Mouse (Mus musculus) layer of hippocampus, adult 18-20 months (tissue): ENCODE measurements around the gene Ttll12. TPM values are rescaled to one million over a fixed set of nuclear protein-coding genes. Genes with fewer than 3 reads are reported as not detected.

ENCODE experiments used
- DNase-seq, 2 experiments: peaks; one replicate each; pipeline ENCODE4 v3.0.0; 2022; ENCODE audit warnings: low spot score in 2 of 2
- total RNA-seq, 2 experiments: library from RNA; stranded (reverse); gene quantifications; 2 replicates each; pipeline ENCODE4 v1.2.3; 2021

Ttll12 gene
- total RNA-seq, 2 experiments from 2014 or later: 11.7 to 12.1 TPM

DNA sequence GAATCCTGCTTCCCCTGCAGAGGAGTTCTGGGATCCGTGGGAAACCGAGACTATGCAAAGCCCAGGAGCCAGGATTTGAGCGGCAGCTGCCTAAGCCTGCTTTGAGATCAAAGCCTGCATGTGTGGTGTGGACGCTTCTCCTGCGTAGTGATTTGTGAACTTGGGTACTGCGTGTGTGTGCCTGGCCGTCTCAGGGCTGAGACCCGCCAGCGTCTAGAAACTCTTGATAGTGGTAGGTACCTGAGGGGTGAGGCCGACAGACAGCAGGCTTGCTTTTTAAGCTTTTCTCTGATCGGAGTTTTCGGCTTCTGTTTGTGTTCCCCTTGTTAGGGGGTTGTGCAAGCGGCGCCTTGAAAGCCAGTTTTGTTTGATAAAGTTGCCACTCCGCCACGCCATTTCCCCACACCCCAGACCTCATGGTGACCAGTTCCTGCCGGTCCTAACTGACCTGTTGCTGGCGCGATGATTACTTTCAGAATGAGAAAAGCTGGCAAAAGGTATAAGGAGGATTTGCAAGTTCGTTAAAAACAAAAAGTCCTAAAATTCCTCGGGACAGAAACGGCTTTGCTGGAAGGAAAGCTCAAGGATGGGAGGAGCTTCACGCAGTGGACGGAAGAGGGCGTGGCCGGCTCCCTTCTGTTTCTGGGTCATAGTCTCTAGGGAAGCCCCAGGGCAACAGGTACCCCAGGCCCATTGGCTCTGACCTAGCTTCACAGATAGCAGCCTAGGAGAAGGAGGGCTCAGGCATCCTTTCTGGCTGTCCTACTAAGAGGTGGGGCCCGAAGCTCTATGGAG lies 30.9 kb downstream of the Ttll12 start:
- DNase-seq: no peak

DNA sequence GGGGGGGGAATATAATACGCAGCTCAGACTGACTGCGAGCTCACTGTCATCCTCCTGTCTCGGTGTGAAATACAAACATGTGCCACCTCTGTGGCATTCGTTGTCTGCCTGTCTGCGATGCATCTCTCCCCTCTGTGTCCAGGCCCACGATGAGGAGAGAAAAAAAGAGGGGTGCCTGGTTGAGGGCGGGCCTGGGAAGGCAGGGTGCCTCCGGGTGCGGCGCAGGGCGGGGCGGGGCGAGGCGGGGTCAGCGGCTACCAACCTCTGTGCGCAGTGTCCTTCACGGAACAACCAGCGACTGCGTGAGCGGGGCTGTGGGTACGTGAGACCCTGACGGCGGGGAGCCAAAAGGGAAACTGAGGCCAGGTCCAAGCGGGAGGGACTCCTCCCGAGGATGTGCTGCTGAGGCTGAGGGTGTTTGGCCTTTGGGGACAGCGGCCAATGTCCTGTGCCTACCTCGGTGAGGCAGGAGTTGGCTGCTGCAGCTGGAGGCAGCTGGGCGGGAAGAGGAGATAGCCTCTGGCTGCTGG lies 31.6 kb downstream of the Ttll12 start, which contains the start of the genes Tspo and Mcat:
Gene Tspo (plus strand): TSS at position 266 of the 530 bp plus-strand sequence.
Gene Mcat (minus strand): TSS at position 461 of the 530 bp plus-strand sequence.
- no peak for DNase-seq

DNA sequence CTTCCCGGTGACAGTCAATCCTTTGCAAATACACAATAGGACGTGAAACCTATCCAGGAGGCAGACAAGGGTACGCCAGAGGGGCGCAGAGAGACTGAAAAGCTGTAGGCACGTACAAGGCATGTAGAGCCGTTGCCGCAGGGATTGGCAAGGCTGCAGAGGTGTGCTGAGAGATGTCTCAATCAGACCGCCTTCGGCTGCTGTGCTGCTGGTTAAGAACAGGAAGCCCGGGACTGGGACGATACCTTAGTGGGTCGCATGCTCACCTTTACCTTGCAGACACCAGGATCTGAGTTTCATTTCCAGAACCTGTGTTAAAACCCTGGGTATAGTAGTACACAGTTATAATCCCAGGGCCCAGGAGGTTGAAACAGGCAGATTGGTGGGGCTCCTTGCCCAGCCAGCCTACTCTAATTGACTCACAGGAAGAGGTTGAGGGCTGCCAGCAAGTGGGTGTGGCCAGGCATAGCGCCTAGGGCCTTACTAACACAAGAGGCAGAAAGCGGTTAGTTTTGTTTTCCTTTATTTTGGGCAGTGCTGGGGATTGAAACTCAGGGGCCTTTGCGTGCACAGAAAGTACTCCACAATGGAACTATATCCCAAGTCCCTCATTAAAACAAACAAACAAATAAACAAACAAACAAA lies 32.2 kb downstream of the Ttll12 start:
- peak; percentile 67 to 80 for DNase-seq

DNA sequence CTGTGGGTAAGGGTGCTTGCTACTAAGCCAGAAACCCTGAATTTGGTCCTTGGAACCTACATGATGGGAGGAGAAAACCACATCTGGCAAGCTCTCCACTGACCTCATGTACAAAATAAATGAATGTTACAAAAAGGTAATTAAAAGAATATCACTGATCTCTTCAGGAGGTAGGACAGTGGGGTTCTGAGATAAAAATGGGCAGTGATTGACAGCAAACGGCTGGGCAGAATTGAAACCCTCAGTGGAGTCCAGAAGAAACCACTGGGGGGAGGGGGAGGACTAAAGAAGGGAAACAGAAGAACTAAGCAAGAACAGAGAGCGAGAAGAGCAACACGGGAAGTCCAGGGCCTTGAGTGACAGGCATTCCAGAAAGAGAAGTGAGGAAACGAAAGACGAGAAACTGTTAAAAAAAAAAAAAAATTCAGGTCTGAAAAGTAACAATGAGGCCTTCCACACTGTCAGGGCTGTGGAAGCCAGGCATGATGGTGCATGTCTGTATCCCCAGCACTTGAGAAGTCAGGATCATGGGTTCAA lies 33.9 kb downstream of the Ttll12 start:
- DNase-seq: no peak

DNA sequence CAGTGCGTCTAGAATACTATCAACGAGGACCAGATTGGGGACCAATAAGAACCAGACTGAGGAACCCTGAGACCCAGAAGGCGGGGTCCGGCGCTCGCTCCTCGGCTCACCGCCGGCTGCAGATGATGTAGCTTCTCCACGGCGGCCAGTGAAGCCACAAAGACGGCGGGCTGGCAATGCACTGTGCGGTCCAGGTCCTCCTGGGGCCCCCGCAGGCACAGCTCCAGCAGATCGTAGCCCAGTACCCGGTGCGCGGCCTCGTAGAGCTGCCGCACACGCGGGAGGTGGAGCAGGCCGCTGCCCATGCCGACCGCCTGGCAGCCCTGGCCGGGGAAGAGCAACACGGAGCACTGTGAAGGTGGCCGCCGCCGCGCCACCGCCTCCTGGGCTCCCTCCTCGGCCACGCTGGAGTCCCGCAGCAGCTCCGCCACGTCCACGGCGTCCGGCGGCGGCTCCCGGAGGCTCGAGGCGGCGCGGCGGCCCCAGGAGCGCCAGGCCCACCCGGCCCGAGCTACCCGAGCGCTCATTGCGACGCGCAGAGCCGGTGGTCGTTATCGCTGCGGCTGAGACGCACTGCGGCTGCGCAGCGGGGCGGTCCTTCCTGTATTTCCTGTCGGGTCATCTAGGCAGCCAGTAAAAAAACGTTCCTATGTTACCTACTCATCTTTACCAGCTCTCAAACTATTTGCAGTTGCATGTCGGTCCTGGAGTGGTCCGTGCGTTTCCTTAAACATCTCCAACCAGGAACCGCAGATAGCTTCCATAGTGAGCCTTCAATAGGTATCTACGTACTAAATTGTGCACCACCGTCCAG lies 39.6 kb downstream of the Ttll12 start:
- DNase-seq: peak; percentile 80 to 89

DNA sequence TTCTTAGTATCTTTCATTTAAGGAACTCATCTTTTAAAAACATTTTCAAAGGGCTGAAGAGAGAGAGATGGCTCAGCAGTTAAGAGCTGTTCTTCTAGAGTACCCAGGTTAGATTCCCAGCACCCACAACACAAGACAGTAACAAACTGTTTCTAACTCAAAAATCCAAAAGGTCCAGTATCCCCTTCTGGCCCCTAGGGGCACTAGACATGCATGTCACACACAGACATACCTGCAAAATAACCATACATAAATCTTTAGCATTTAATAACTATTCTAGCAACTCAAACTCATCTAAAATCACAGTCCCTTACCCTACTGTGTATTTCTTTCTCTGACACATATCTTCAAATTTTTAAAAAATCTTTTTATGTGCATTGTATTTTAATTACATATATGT lies 41.1 kb downstream of the Ttll12 start:
- DNase-seq: no peak

GRCm38 (mm10) chr15:83550137-83550536 lies 44.8 kb downstream of the Ttll12 start:
- DNase-seq: peak; percentile 23 to 52

DNA sequence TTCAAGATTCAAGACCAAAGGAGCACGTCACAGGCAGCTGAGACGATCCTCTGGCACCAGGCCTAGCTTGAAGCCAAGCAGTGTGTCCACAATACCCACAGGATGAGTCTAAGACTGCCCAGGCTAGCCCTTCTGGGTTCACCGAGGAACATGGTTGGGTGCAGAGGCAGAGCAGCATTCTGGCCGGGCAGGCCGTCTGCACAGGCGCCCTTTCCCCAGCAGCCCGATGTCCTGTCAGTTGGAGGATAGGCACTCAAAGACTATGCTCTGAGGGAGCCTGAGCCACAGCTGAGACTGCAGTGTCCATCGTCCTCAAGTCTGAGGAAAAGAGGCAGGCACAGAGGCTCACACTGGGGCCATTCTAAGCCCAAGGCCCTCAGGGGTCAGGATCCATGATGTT lies 47.8 kb downstream of the Ttll12 start:
- no peak for DNase-seq

DNA sequence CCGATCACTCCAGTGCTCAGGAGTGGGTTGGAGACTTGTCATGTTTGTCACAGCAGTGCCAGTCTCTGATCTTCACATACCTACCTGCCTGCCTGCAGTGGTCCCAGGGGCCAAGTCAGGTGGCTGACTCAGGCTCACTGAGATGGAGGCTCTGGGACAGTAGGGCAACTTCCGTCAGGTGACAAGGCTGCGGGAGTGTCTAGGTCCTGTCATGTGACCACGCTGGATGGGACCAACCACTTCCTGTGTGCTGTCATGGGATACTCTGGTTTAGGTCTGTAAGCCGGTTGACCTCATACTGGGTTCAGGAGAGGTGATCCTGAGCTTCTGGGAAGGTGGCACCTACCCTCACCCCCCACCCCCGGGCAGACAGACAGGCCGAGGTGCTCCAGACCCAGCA lies 48.9 kb downstream of the Ttll12 start:
- DNase-seq: no peak

GRCm38 (mm10) chr15:83541647-83542287 lies 53.2 kb downstream of the Ttll12 start:
- DNase-seq: no peak

DNA sequence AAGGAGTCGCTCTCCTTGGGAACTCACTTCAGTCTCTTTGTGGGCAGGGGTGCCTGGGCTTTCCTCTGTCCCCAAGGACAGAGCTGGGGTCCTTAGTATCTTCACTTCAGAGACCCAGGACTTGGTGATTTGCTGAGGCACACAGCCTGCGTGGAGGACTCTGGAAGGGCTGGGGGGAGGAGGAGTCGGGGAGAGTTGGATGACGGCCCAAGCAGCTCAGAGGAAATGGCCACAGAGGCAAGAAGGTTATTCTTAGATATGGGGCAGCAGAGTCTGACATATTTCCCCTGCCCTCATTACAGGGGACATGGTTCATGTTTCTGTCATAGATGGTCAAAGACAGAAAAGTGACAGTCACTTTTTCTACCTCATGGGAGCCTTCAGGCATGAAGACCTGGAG lies 55.1 kb downstream of the Ttll12 start:
- DNase-seq: no peak

GRCm38 (mm10) chr15:83538855-83539254 lies 56.1 kb downstream of the Ttll12 start:
- no peak for DNase-seq

DNA sequence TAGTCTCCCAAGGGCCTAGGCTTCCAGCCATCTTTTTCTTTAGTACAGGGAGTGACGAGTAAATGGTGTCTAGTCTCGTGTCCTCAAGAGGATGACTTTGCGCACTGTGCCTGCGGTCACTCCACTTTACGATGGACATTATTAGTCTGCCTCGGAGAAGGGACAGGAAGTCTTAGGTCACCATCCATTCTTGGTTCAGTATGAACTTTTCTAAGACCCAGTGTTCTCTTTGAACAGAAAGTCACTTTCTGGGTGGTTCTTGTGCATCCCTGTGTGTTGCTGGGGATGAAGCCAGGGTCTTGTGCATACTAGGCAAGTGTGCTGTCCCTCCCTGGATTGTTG lies 59.1 kb downstream of the Ttll12 start:
- no peak for DNase-seq

- no peak for DNase-seq
Measured at GRCm38 (mm10) chr15:83534960-83535889, 59.7 kb downstream of the Ttll12 start.

DNA sequence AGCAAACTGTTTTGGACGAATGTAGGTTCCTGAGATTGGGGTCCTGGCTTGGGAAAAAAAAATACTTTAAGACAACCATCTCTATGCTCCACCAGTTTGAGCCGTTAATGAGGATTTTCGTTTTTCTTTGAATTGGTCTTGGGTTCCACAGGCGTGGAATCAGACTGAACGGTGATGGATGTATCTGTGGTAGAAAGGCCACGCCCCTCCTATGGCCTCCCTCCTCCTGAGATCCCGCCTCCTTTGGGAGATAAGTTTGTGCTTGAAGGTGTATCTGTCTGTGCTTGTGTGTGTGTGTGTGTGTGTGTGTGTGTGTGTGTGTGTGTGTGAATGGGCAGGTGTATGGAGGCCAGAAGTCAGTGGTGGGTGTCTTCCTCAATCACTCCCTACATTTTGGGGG lies 62.4 kb downstream of the Ttll12 start:
- DNase-seq: no peak

- DNase-seq: no peak
Measured at GRCm38 (mm10) chr15:83531961-83532469, 62.9 kb downstream of the Ttll12 start.

DNA sequence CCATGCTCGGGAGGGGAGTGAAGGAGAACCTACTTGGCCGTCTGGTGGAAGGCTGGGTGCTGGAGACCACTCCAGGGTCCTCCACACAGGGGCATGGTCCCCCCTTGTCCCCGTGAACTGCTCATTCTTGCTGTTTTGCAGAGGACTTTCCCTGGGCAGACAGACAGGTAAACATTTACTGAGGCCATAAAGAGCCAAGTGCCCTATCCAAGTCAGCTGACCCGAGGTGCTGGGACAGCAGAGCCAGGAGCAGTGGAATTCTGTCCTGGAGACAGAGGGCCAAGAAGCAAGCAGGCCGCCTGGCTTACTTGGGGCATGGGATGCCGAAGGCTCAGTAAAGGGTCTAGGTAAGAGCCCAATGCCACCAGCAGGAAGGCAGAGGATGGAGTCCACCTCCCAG lies 64.3 kb downstream of the Ttll12 start:
- no peak for DNase-seq

DNA sequence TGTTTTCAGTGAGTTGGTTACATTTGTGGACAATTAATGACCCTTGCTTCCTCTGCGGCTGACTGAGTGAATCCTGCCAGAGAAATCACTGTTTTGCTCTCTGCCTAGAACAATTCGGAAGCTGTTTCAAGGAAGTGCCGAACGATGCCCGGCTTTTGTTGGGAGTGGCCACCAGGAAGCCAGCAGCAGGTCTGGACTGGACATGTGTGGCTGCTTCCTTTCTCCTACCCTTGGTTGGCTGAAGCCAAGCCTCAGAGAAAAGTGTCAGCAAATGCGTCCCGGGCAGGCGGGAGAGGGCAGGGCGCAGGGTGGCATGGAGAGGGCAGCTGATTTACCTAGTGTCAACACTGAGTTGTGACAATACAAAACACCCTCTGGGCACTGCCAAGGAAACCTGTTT lies 64.7 kb downstream of the Ttll12 start:
- no peak for DNase-seq

- no peak for DNase-seq
Measured at GRCm38 (mm10) chr15:83529765-83530164, 65.2 kb downstream of the Ttll12 start.

GRCm38 (mm10) chr15:83528892-83529291 lies 66.1 kb downstream of the Ttll12 start:
- DNase-seq: no peak
